Mouse (Mus musculus) lung, adult 2 months (tissue): ENCODE data around the gene Ica1. TPM values are rescaled to one million over a fixed set of nuclear protein-coding genes. Genes with fewer than 3 reads are reported as not detected.

ENCODE experiments used
- DNase-seq: peaks from one replicate; pipeline ENCODE4 v3.0.0; 2022
- H3K4me1 ChIP-seq: fragments of 200-500 bp; 2 replicates; pipeline ENCODE4 v1.6.1; 2011; ENCODE audit warnings: low read length; ENCODE audit not compliant: control insufficient read depth, insufficient read depth
- H3K4me3 ChIP-seq: fragments of 200-500 bp; replicated peaks from 2 replicates; pipeline ENCODE3; 2011; ENCODE audit warnings: low read depth, mild to moderate bottlenecking, control low read depth, low read length; ENCODE audit errors: extremely low read depth
- CTCF ChIP-seq: fragments of 200-500 bp; IDR thresholded peaks from 2 replicates; pipeline ENCODE4 v1.5.1; 2011; ENCODE audit warnings: mild to moderate bottlenecking, low read length, control low read depth; ENCODE audit not compliant: insufficient read depth
- POLR2A ChIP-seq: fragments of 200-500 bp; IDR thresholded peaks from 2 replicates; pipeline ENCODE4 v1.6.1; 2011; ENCODE audit warnings: low read depth, mild to moderate bottlenecking, control low read depth, low read length, borderline replicate concordance; ENCODE audit errors: extremely low read depth
- WGBS: fragments of 180-500 bp; shearing (Covaris S2); methylation state at CpG from one replicate; pipeline ENCODE4 v1.1.7; 2018; 5-methylcytosine and 5-hydroxymethylcytosine counted together
- polyA plus RNA-seq: library from polyadenylated mRNA; depleted of rRNA; stranded (reverse); fragments of >200 nt; gene quantifications from 2 replicates; pipeline ENCODE4 v1.2.3, GENCODE M21; 2012

The Ica1 gene
- polyA plus RNA-seq, 1 experiment = 10.9 TPM

DNA sequence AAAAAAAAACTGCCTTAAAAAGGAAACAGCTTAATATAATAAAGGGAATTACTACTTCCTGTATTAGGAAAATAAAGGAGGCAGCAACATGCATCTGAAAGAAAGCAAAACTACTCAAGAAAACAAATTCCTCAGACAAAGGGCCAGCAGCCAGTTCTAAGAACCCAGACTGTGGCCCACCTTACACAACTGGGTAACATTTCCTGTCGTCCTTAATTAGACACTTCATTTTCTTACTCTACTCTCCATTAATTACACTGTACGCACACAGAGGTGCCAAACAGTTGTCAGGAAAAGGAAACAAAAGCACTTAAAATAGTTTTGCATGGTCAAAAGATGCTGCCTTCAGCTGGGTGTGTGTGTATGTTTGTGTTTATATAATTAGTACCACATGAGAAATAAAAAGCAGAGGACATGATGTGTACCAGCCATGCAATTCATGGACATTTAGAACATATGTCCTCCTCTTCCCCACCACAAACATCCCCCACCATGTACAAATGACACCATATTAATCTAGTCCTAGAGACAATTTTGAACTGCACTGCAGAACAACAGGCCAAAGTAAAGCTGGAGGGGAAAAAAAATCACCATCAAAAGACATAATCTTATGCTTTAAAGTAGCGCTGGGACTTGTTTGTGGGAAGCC, 115.1 kb downstream of the Ica1 start:
- Histone ChIP-seq H3K4me3 (no peak overlapping the region), H3K4me1 (no peaks in the 10 kb centered on the region; the same call in 1 of the 2 replicates)
- WGBS = 62% methylated on average over 3 of the region's 3 CpGs
- TF ChIP-seq CTCF = no peak
- no peak for DNase-seq

GRCm38 (mm10) chr6:8661404-8661803, 116.9 kb downstream of the Ica1 start:
- no peak for TF ChIP-seq POLR2A
- TF ChIP-seq CTCF = no peak
- H3K4me1 ChIP-seq = no peaks in the 10 kb centered on the region; the same call in 1 of the 2 replicates
- no peak overlapping the region for H3K4me3 ChIP-seq
- 85% methylated on average over 4 of the region's 4 CpGs for WGBS
- DNase-seq = no peak

DNA sequence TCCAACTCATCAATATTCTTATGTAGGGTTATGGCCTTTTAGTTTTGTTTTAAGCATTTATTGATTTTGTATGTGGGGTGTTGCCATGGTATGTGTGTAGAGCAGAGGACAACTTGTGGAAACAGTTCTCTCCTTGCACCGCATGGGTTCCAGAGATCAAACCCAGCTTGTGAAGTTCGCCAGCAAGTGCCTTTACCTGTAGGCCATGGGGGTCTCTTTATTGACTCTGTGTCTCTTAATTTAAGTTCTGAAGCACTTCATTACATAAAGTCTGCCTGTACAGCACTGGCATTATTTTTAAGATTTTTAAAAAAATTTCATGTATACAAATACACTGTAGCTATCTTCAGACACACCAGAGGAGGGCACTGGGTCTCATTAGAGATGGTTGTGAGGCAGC, 118.2 kb downstream of the Ica1 start:
- no peak for DNase-seq
- no peak for TF ChIP-seq CTCF
- TF ChIP-seq POLR2A = no peak
- Histone ChIP-seq H3K4me1 (no peaks in the 10 kb centered on the region; the same call in 1 of the 2 replicates), H3K4me3 (no peak overlapping the region)
- WGBS = 86% methylated on average over 2 of the region's 2 CpGs

GRCm38 (mm10) chr6:8659194-8659959, 118.9 kb downstream of the Ica1 start:
- no peaks in the 10 kb centered on the region; the same call in 1 of the 2 replicates for H3K4me1 ChIP-seq
- 60% methylated on average over 13 of the region's 13 CpGs for WGBS
- DNase-seq = no peak
- TF ChIP-seq CTCF (no peak), POLR2A (no peak)
- no peak overlapping the region for H3K4me3 ChIP-seq

- TF ChIP-seq POLR2A (no peak), CTCF (no peak)
- H3K4me1 ChIP-seq = no peaks in the 10 kb centered on the region; the same call in 1 of the 2 replicates
- no peak for DNase-seq
- WGBS = 48% methylated on average over 4 of the region's 4 CpGs
- no peak overlapping the region for H3K4me3 ChIP-seq
These were observed 119.9 kb downstream of the Ica1 start for GRCm38 (mm10) chr6:8658431-8658830.

DNA sequence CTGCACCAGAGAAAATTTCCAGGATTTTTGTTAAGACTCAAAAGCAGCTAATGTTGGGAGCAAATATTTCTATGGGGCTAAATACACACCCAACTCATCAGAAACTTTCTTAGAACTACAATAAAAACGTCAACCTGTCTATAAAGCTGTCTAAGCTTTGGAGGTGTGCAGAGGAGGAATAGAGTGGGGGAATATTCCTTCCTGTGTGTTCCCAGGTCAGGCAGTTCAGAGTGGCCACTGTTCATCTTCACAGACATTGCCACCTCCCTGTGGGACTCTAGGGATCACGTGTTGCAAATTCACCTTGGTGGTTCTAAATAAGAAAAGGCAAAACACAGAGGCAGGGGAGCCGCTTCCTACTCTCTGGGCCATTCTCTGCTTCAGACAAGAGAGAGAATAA, 120.8 kb downstream of the Ica1 start:
- DNase-seq = no peak
- Histone ChIP-seq H3K4me3 (no peak overlapping the region), H3K4me1 (no peaks in the 10 kb centered on the region; the same call in 1 of the 2 replicates)
- TF ChIP-seq CTCF = no peak
- 88% methylated on average over 3 of the region's 3 CpGs for WGBS

DNA sequence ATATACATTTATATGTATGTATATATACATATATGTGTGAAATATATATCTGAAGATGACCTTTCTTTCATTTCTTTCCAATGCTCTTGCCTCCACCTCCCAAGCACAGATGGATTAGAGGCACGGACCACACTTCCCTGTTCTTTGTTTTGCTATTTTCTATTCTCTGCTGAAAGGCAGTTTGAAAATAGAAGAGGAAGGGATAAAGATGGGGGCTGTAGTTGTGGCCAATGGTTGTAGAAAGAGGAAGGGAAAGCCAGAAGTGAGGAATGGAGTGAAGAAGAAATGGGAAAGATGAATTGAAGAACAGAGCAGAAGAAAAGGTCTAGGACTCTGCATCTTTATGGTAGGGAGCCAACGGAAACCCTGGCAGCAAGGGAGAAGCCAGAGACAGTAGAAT, 122.8 kb downstream of the Ica1 start:
- 85% methylated on average over 2 of the region's 2 CpGs for WGBS
- H3K4me1 ChIP-seq = no peaks in the 10 kb centered on the region; the same call in 1 of the 2 replicates
- H3K4me3 ChIP-seq = no peak overlapping the region
- DNase-seq = no peak
- TF ChIP-seq POLR2A = no peak
- TF ChIP-seq CTCF = no peak

DNA sequence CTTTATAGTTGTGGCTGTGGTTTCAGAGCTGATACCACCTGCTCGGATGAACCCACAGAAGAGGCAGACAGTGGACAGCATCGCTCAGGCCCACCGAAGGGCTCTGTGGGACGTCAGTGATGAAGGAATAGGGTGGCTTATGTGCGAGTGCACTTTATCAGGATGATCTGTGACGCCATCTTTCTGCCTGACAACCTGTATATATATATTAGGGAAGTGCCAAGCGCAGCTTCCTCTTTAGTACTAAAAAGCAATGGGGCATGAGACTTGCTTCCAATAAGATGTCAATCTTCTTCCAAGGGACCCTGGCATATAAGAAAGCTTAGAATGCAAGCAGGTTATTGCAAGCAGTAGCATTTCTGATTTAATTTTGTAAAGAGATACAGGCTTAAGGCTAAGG, 127.9 kb downstream of the Ica1 start:
- Histone ChIP-seq H3K4me3 (no peak overlapping the region), H3K4me1 (no peaks in the 10 kb centered on the region)
- WGBS = 83% methylated on average over 7 of the region's 7 CpGs
- TF ChIP-seq CTCF (no peak), POLR2A (no peak)
- no peak for DNase-seq

DNA sequence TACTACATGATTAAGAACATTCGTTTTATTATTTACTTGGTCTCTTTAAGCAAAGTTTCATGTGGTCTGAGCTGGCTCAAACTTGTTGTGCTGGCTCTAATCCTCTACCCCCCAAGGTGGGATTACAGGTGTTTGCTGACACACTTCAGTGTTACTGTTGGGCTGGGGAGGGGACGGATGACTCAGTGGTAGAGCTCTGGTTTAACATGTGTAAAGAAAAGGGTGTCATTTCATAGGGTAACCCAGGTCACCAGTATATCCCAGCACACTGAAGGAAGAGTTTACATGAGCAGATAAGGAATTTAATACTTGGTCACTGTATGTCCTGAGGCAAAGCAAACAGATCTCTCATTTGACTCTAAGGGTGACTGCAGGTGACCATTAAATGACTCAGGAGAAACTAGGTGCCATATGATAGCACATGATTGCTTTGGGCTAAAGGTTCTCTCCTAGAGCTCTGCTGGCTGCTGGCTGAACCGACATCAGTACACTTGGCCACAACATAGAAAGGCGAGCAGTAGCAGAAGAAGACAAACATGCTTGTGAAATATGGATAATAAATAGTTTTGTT, 128.9 kb downstream of the Ica1 start:
- H3K4me1 ChIP-seq = no peaks in the 10 kb centered on the region
- no peak overlapping the region for H3K4me3 ChIP-seq
- 60% methylated on average over 4 of the region's 4 CpGs for WGBS
- no peak for DNase-seq
- TF ChIP-seq POLR2A (no peak), CTCF (no peak)
